Mouse (Mus musculus): ENCODE measurements around the gene 1190007I07Rik.

DNA sequence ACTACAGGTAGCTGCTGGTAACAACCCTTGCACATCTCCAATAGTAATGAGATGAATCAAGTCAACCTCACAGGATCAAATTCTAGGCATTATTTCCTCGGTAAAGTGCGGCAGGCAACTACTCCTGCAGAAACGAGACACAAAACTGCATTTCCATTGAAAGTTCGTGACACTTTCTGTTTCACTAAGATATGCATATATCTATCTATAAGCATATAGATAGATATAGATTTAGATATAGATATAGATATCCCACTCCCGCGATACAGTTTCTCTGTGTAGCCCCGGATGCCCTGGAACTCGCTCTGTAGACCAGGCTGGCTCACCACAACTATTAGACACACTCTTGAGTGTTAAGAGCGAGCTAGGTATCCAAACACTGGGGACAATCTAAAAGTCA lies 793 bp downstream of the 1190007I07Rik start:
- TF ChIP-seq USF1 (IDR thresholded peaks at IDR 0.05; ENCODE audit: low read depth, low read length) (no peak), MAFK (IDR thresholded peaks at IDR 0.05; ENCODE audit: insufficient replicate concordance, low read length) (no peak), POLR2A (IDR thresholded peaks at IDR 0.05; ENCODE audit: low read depth, low read length) (no peak), SIN3A (IDR thresholded peaks at IDR 0.05; ENCODE audit: low read length) (no peak; the same call in 1 of the 2 replicates), CTCF (conservative IDR thresholded peaks at IDR 0.05 in 1 of 2, IDR thresholded peaks at IDR 0.05 in 1 of 2; ENCODE audit: low read depth in 2 of 2, low read length in 2 of 2) (no peak), HCFC1 (IDR thresholded peaks at IDR 0.05; ENCODE audit: low read depth, low read length) (no peak), RCOR1 (conservative IDR thresholded peaks at IDR 0.05; ENCODE audit: low read depth, low read length) (no peak), SMC3 (IDR thresholded peaks at IDR 0.05; ENCODE audit: low read depth, low read length) (no peak)

Measured in CH12.LX (cell line).